Mouse (Mus musculus) cerebellum, adult 11 months (tissue): ENCODE measurements around the gene Bcan.

Experiments used
- DNase-seq: peaks from one replicate; pipeline ENCODE4 v3.0.0; 2022

Bcan gene

GRCm38 (mm10) chr3:87971489-87972202 lies 28.4 kb downstream of the Bcan start:
- DNase-seq: no peak

- DNase-seq: no peak
These were observed 29.0 kb downstream of the Bcan start, which contains the start of gene Nes for GRCm38 (mm10) chr3:87970939-87971488. Gene Nes (plus strand): TSS chr3:87971078.

- no peak for DNase-seq
These were observed 29.7 kb downstream of the Bcan start for GRCm38 (mm10) chr3:87970184-87970938.

- peak; percentile 50 for DNase-seq
These were observed 39.3 kb downstream of the Bcan start for GRCm38 (mm10) chr3:87960586-87961191.

GRCm38 (mm10) chr3:87960191-87960585 lies 39.8 kb downstream of the Bcan start:
- DNase-seq: no peak

- DNase-seq: no peak
These were observed 40.7 kb downstream of the Bcan start for GRCm38 (mm10) chr3:87959371-87959770.

- no peak for DNase-seq
These were observed 41.1 kb downstream of the Bcan start for GRCm38 (mm10) chr3:87958967-87959366.

- no peak for DNase-seq
These were observed 41.6 kb downstream of the Bcan start for GRCm38 (mm10) chr3:87958476-87958875.

- no peak for DNase-seq
These were observed 42.0 kb downstream of the Bcan start for GRCm38 (mm10) chr3:87958056-87958455.

- no peak for DNase-seq
These were observed 47.6 kb downstream of the Bcan start for GRCm38 (mm10) chr3:87952440-87952839.

- DNase-seq: no peak
These were observed 48.1 kb downstream of the Bcan start for GRCm38 (mm10) chr3:87951946-87952345.

- DNase-seq: no peak
These were observed 50.0 kb downstream of the Bcan start for GRCm38 (mm10) chr3:87949955-87950515.

- DNase-seq: no peak
These were observed 50.6 kb downstream of the Bcan start for GRCm38 (mm10) chr3:87949266-87949954.

- DNase-seq: no peak
These were observed 51.4 kb downstream of the Bcan start, which contains the start of gene Crabp2 for GRCm38 (mm10) chr3:87948378-87949265. Gene Crabp2 (plus strand): TSS chr3:87948666.

- no peak for DNase-seq
These were observed 52.2 kb downstream of the Bcan start for GRCm38 (mm10) chr3:87947811-87948199.

- no peak for DNase-seq
These were observed 52.8 kb downstream of the Bcan start for GRCm38 (mm10) chr3:87947056-87947810.

GRCm38 (mm10) chr3:87946541-87946860 lies 53.5 kb downstream of the Bcan start:
- no peak for DNase-seq

GRCm38 (mm10) chr3:87945781-87946540 lies 54.1 kb downstream of the Bcan start:
- DNase-seq: no peak

- DNase-seq: no peak
These were observed 55.0 kb downstream of the Bcan start for GRCm38 (mm10) chr3:87944838-87945600.
